Mouse (Mus musculus): Measurements from ENCODE around the gene Rfx4.

DNA sequence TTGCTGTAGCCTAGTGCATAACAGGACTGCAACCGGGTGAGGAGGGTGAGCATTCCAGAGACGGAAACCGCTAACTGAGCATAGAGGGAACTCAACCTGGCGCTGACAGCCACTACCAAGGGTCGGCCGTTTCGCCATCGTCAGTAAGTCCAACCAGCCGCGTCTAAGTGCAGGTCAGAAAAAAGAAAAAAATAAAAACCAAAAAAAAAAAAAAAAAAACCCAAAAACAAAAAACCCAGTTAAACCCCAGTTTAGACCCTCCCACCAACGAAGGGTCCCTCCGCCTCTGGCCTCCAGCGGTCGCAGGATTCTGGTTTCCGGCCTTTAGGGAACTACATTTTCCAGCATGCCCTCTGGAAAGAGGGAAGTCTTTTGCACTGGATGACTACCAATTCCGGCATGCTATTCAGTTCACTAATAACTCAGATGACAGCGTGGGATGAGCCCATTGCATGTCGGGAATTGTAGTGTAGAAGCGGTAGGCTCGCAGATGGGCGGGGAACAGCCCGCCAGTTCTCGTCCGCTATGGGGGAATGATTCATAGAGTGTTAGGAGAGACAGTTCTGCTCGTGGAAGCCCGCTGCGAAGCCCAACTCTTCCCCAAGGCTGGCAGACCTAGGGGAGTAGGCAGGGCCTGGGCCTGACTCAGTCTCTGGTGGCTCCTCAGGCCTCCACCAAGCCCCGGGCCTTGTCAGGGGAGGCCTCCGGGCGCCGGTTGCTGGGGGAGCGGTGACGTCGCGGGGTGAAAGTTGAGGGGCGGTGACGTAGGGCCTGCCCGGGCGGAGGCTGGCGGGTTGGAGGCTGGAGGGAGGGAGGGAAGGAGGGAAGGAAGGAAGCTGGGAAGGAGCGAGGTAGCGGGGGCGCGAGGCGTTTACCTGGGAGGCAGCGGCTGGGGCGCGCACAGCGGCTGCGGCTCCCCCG is 161.2 kb downstream of the Rfx4 start, which contains the start of gene Ric8b:
- TF ChIP-seq POLR2A (IDR thresholded peaks at IDR 0.05; ENCODE audit: insufficient read depth, low read length), result no peak
- TF ChIP-seq CTCF (IDR thresholded peaks at IDR 0.05; ENCODE audit: low read depth, low read length), result no peak
